Mouse (Mus musculus): ENCODE measurements around the gene Tbc1d2. TPM values are rescaled to one million over a fixed set of nuclear protein-coding genes. Genes with fewer than 3 reads are reported as not detected.

Tbc1d2 gene
- polyA plus RNA-seq, 1 experiment from 2014 or later, result 0.56 TPM

GRCm38 (mm10) chr4:46620946-46621345, 29.1 kb downstream of the Tbc1d2 start:
- no peak for DNase-seq
- H3K4me2 ChIP-seq, result peak overlapping the region; percentile 56; the same call in 1 of the 2 replicates
- H3K4me1 ChIP-seq (replicated peaks), result peaks cover 28% of the 10 kb centered on the region
- peak overlapping the region; percentile 29; the same call in 1 of the 2 replicates for H3K9ac ChIP-seq
- no peaks in the 10 kb centered on the region for H3K36me3 ChIP-seq
- H3K27ac ChIP-seq, result no peak overlapping the region
- no peak overlapping the region for H3K4me3 ChIP-seq (replicated peaks)
- 0 out of 2 replicates have a peak, but pooled peaks have one; percentile 39 for ATAC-seq (ENCODE audit: low read depth)
- WGBS (ENCODE audit: insufficient replicate concordance), result 39% methylated on average over 8 of the region's 8 CpGs
- H3K9me3 ChIP-seq (replicated peaks), result no peaks in the 10 kb centered on the region
- H3K27me3 ChIP-seq, result peaks cover 4% of the 10 kb centered on the region; the same call in 1 of the 2 replicates

- Histone ChIP-seq H3K27me3 (peaks cover 6% of the 10 kb centered on the region; the same call in 1 of the 2 replicates), H3K27ac (no peak overlapping the region), H3K4me3 (replicated peaks) (peak overlapping the region; percentile 32), H3K36me3 (no peaks in the 10 kb centered on the region), H3K4me1 (replicated peaks) (peaks cover 28% of the 10 kb centered on the region), H3K9me3 (replicated peaks) (no peaks in the 10 kb centered on the region), H3K4me2 (peak overlapping the region; percentile 56), H3K9ac (peak overlapping the region; percentile 29; the same call in 1 of the 2 replicates)
- ATAC-seq (ENCODE audit: low read depth) (peak; percentile 41; the same call in 1 of the 2 replicates), DNase-seq (peak; percentile 44)
- WGBS (ENCODE audit: insufficient replicate concordance), result 19% methylated on average over 23 of the region's 23 CpGs
Observed at GRCm38 (mm10) chr4:46620330-46620729, 29.7 kb downstream of the Tbc1d2 start.

- peaks cover 19% of the 10 kb centered on the region for H3K27me3 ChIP-seq
- H3K27ac ChIP-seq, result no peak overlapping the region
- peaks cover 37% of the 10 kb centered on the region for H3K4me1 ChIP-seq (replicated peaks)
- H3K9ac ChIP-seq, result no peak overlapping the region
- ATAC-seq (ENCODE audit: low read depth), result no peak
- 47% methylated on average over 11 of the region's 11 CpGs for WGBS (ENCODE audit: insufficient replicate concordance)
- H3K4me3 ChIP-seq (replicated peaks), result no peak overlapping the region
- H3K4me2 ChIP-seq, result no peak overlapping the region
- no peaks in the 10 kb centered on the region for H3K36me3 ChIP-seq
- no peaks in the 10 kb centered on the region for H3K9me3 ChIP-seq (replicated peaks)
- DNase-seq, result no peak
Observed at GRCm38 (mm10) chr4:46618196-46618817, 31.7 kb downstream of the Tbc1d2 start.

GRCm38 (mm10) chr4:46617408-46617807, 32.6 kb downstream of the Tbc1d2 start:
- 46% methylated on average over 6 of the region's 6 CpGs for WGBS (ENCODE audit: insufficient replicate concordance)
- no peaks in the 10 kb centered on the region for H3K36me3 ChIP-seq
- no peaks in the 10 kb centered on the region for H3K9me3 ChIP-seq (replicated peaks)
- no peak overlapping the region for H3K27ac ChIP-seq
- peaks cover 19% of the 10 kb centered on the region for H3K27me3 ChIP-seq
- ATAC-seq (ENCODE audit: low read depth), result no peak
- no peak overlapping the region for H3K9ac ChIP-seq
- no peak overlapping the region for H3K4me3 ChIP-seq (replicated peaks)
- DNase-seq, result no peak
- peaks cover 38% of the 10 kb centered on the region for H3K4me1 ChIP-seq (replicated peaks)
- H3K4me2 ChIP-seq, result no peak overlapping the region

- no peak overlapping the region for H3K9ac ChIP-seq
- peaks cover 21% of the 10 kb centered on the region for H3K4me1 ChIP-seq (replicated peaks)
- H3K4me3 ChIP-seq (replicated peaks), result no peak overlapping the region
- H3K36me3 ChIP-seq, result no peaks in the 10 kb centered on the region
- 0 out of 2 replicates have a peak, but pooled peaks have one; percentile 35 for ATAC-seq (ENCODE audit: low read depth)
- H3K4me2 ChIP-seq, result 0 out of 2 replicates have a peak overlapping the region, but pooled peaks have one; percentile 15
- DNase-seq, result no peak
- no peaks in the 10 kb centered on the region for H3K9me3 ChIP-seq (replicated peaks)
- no peak overlapping the region for H3K27ac ChIP-seq
- H3K27me3 ChIP-seq, result peaks cover 19% of the 10 kb centered on the region
- WGBS (ENCODE audit: insufficient replicate concordance), result 49% methylated on average over 9 of the region's 9 CpGs
Observed at GRCm38 (mm10) chr4:46614641-46615040, 35.4 kb downstream of the Tbc1d2 start.

GRCm38 (mm10) chr4:46613618-46614017, 36.4 kb downstream of the Tbc1d2 start:
- Histone ChIP-seq H3K4me2 (0 out of 2 replicates have a peak overlapping the region, but pooled peaks have one; percentile 15), H3K9me3 (replicated peaks) (no peaks in the 10 kb centered on the region), H3K36me3 (no peaks in the 10 kb centered on the region), H3K4me3 (replicated peaks) (no peak overlapping the region), H3K27me3 (peaks cover 19% of the 10 kb centered on the region), H3K4me1 (replicated peaks) (peaks cover 16% of the 10 kb centered on the region), H3K27ac (no peak overlapping the region), H3K9ac (no peak overlapping the region)
- ATAC-seq (ENCODE audit: low read depth) (no peak), DNase-seq (no peak)
- 20% methylated on average over 12 of the region's 12 CpGs for WGBS (ENCODE audit: insufficient replicate concordance)

- Histone ChIP-seq H3K27ac (no peak overlapping the region), H3K9ac (no peak overlapping the region), H3K27me3 (peaks cover 17% of the 10 kb centered on the region), H3K4me1 (replicated peaks) (peaks cover 10% of the 10 kb centered on the region; the same call in 1 of the 2 replicates), H3K4me2 (no peak overlapping the region), H3K4me3 (replicated peaks) (no peak overlapping the region), H3K9me3 (replicated peaks) (no peaks in the 10 kb centered on the region), H3K36me3 (no peaks in the 10 kb centered on the region)
- ATAC-seq (ENCODE audit: low read depth) (no peak), DNase-seq (peak; percentile 58)
- under 1% methylated on average over 4 of the region's 4 CpGs for WGBS (ENCODE audit: insufficient replicate concordance)
Observed at GRCm38 (mm10) chr4:46611181-46611580, 38.8 kb downstream of the Tbc1d2 start.

GRCm38 (mm10) chr4:46607601-46608000, 42.4 kb downstream of the Tbc1d2 start:
- ATAC-seq (ENCODE audit: low read depth), result no peak
- Histone ChIP-seq H3K36me3 (no peaks in the 10 kb centered on the region), H3K27ac (no peak overlapping the region), H3K4me3 (replicated peaks) (no peak overlapping the region), H3K4me2 (no peak overlapping the region), H3K4me1 (replicated peaks) (no peaks in the 10 kb centered on the region), H3K9ac (no peak overlapping the region), H3K9me3 (replicated peaks) (no peaks in the 10 kb centered on the region), H3K27me3 (peaks cover 21% of the 10 kb centered on the region)
- no peak for DNase-seq
- 69% methylated on average over 3 of the region's 3 CpGs for WGBS (ENCODE audit: insufficient replicate concordance)

GRCm38 (mm10) chr4:46605451-46605850, 44.6 kb downstream of the Tbc1d2 start:
- Histone ChIP-seq H3K36me3 (no peaks in the 10 kb centered on the region), H3K4me1 (replicated peaks) (peaks cover 17% of the 10 kb centered on the region), H3K27me3 (peaks cover 43% of the 10 kb centered on the region), H3K4me3 (replicated peaks) (no peak overlapping the region), H3K27ac (no peak overlapping the region), H3K9me3 (replicated peaks) (no peaks in the 10 kb centered on the region), H3K9ac (no peak overlapping the region), H3K4me2 (no peak overlapping the region)
- DNase-seq (no peak), ATAC-seq (ENCODE audit: low read depth) (no peak)
- WGBS (ENCODE audit: insufficient replicate concordance), result 69% methylated on average over 11 of the region's 11 CpGs

- no peak overlapping the region for H3K27ac ChIP-seq
- no peak overlapping the region for H3K4me3 ChIP-seq (replicated peaks)
- 44% methylated on average over 7 of the region's 7 CpGs for WGBS (ENCODE audit: insufficient replicate concordance)
- no peak for DNase-seq
- ATAC-seq (ENCODE audit: low read depth), result no peak
- no peaks in the 10 kb centered on the region for H3K9me3 ChIP-seq (replicated peaks)
- no peaks in the 10 kb centered on the region for H3K36me3 ChIP-seq
- H3K9ac ChIP-seq, result no peak overlapping the region
- H3K4me1 ChIP-seq (replicated peaks), result peaks cover 33% of the 10 kb centered on the region
- 0 out of 2 replicates have a peak overlapping the region, but pooled peaks have one; percentile 84 for H3K4me2 ChIP-seq
- peaks cover 60% of the 10 kb centered on the region for H3K27me3 ChIP-seq
Observed at GRCm38 (mm10) chr4:46602704-46603103, 47.3 kb downstream of the Tbc1d2 start.

- ATAC-seq (ENCODE audit: low read depth) (peak; percentile 69), DNase-seq (peak; percentile 67)
- H3K4me1 ChIP-seq (replicated peaks), result peaks cover 38% of the 10 kb centered on the region
- WGBS (ENCODE audit: insufficient replicate concordance), result under 1% methylated on average over 39 of the region's 66 CpGs
- H3K27me3 ChIP-seq, result peaks cover 63% of the 10 kb centered on the region
- H3K27ac ChIP-seq, result no peak within 1 kb of the TSS
- H3K4me3 ChIP-seq (replicated peaks), result peak within 1 kb of the TSS; percentile 63
- peak within 1 kb of the TSS; percentile 84 for H3K4me2 ChIP-seq
- H3K9me3 ChIP-seq (replicated peaks), result no peaks in the 10 kb centered on the region
- peak within 1 kb of the TSS; percentile 65 for H3K9ac ChIP-seq
- H3K36me3 ChIP-seq, result no peaks in the 10 kb centered on the region
Observed at GRCm38 (mm10) chr4:46601844-46602423, 48.1 kb downstream of the Tbc1d2 start, which contains the start of gene Coro2a. Coro2a (minus strand) TSS chr4:46602202.
